Mouse (Mus musculus) olfactory bulb, adult 2 months (tissue): Measurements from ENCODE around the gene Gm15127. TPM values are rescaled to one million over a fixed set of nuclear protein-coding genes. Genes with fewer than 3 reads are reported as not detected.
"Not testable (repeated sequence)": the region's sequence is repeated elsewhere in the genome, so short reads cannot be mapped to it uniquely, and the experiment has no call there.

ENCODE experiments used
- H3K27ac ChIP-seq: fragments of 200-500 bp; 2 replicates; pipeline ENCODE4 v1.5.1; 2012; ENCODE audit warnings: low read depth, low read length; ENCODE audit not compliant: insufficient read depth
- H3K4me1 ChIP-seq: fragments of 200-500 bp; 2 replicates; pipeline ENCODE4 v1.6.1; 2012; ENCODE audit warnings: low read length; ENCODE audit not compliant: control insufficient read depth, insufficient read depth
- H3K4me3 ChIP-seq: fragments of 200-500 bp; 2 replicates; pipeline ENCODE4 v1.5.1; 2012; ENCODE audit warnings: mild to moderate bottlenecking, low read depth, low read length, moderate library complexity; ENCODE audit not compliant: insufficient read depth
- WGBS: fragments of 180-500 bp; shearing (Covaris S2); methylation state at CpG from one replicate; pipeline ENCODE4 v1.1.7; 2018; 5-methylcytosine and 5-hydroxymethylcytosine counted together
- polyA plus RNA-seq: library from polyadenylated mRNA; stranded (reverse); fragments of >200 nt; gene quantifications from 2 replicates; pipeline ENCODE4 v1.2.4, GENCODE M21; 2012; ENCODE audit warnings: low replicate concordance; ENCODE audit not compliant: missing spikeins, insufficient read depth, insufficient read length

Gene Gm15127
- not detected in 2 replicates for polyA plus RNA-seq

DNA sequence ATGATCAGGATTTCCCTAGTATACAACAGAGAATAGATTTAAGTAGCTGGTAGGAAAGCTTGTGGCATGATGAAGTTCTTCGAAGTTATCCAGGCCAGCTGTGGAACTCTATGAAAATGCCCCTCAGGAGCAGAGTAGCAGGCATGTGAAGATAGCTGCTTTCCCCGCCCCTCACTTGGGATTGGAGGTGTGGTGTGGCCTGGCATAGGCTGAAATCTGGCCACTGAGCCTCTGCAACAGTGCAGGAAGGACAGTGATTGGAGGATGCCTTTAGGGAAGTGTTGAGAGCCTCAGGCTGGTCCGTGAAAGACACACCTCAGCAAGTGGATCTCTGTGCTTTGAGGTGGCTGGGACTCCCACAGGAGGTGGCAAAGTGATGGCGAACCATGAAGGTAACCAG, at the start of gene Gm15127:
TSS of gene Gm15127 (plus strand) at position 301 of the 400 bp plus-strand sequence.
- H3K4me3 ChIP-seq, H3K27ac ChIP-seq, H3K4me1 ChIP-seq: not testable (repeated sequence)
- WGBS = 72% methylated on average over 3 of the region's 4 CpGs

DNA sequence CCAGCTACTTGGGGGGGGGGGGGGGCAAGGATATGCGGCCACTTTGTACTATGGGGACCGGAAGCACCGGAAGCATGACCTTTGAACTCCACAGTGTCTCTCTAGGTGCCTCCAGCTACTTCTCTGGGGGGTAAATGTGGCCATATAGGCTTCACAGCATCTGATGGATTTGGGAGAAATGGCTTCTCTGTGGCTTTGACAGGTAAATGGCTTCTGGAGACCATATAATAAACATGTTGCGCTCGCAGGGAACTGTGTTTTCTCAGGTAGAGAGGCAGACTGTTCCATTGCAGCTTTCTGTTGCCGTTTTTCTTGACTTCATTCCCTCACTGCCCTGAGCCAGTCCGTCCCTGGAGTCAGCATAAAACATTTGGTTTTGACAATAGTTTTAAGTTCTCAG, 48.3 kb upstream of the Gm15127 start, which contains the start of gene Gm8334:
TSS of gene Gm8334 (minus strand) at position 101 of the 400 bp plus-strand sequence.
- not testable (repeated sequence) for H3K27ac ChIP-seq, H3K4me1 ChIP-seq, H3K4me3 ChIP-seq
- 79% methylated on average over 4 of the region's 7 CpGs for WGBS

DNA sequence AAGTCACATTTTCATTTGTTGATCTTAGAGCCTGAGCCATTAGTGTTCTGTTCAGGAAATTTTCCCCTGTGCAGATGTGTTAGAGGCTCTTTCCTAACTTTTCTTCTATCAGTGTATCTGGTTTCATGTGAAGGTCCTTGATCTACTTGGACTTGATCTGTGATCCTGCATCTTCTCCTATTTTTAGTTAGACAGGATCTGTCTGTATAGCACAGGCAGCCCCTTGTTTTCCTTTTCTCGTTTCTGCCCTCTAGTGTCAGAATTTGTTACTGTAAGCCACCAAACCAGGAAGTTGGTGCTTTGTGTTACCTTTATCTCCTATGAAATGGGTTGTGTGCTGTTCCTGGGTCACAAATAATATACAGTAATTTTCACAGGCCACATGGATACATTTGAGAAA, 12.9 kb downstream of the Gm15127 start:
- H3K4me3 ChIP-seq, H3K4me1 ChIP-seq, H3K27ac ChIP-seq: not testable (repeated sequence)
- 5% methylated on average over 1 of the region's 1 CpGs for WGBS

Other genes with a start within 250 kb of the Gm15127 start
- not detected in 2 replicates for gene Gm15114, start 174.6 kb upstream of the Gm15127 start, polyA plus RNA-seq
- gene Gm8334, start 48.4 kb upstream of the Gm15127 start, polyA plus RNA-seq = not detected in 2 replicates
- gene Luzp4, start 194.0 kb downstream of the Gm15127 start, polyA plus RNA-seq = not detected in 2 replicates